Mouse (Mus musculus): ENCODE measurements around the gene Ldlr. TPM values are rescaled to one million over a fixed set of nuclear protein-coding genes. Genes with fewer than 3 reads are reported as not detected.
"Not testable (repeated sequence)": the region's sequence is repeated elsewhere in the genome, so short reads cannot be mapped to it uniquely, and the experiment has no call there.

Gene Ldlr
- polyA plus RNA-seq, 1 experiment from 2014 or later: 52.2 TPM

DNA sequence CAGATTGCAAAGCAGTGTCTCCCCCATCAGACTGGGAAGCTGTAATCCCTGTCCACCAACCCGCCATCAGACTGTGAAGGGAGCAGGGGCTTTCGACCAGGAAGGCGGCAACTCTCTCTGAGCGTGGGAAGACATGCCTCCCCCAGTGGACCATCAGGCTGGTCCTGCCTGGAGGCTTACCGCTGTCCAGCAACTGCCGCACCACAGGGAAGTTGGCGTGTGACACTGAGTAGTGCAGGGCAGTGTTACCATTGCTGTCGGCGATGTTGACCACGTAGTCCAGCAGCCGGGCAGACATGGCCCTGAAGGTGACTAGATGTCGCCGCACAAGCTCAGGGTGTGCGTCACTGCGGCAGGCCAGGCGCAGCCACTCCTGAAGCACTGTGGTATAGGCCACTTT, 51.1 kb downstream of the Ldlr start:
- peaks cover 45% of the 10 kb centered on the region for H3K36me3 ChIP-seq (ENCODE audit: insufficient read depth, low read length)
- no peak overlapping the region for H3K4me2 ChIP-seq (replicated peaks; ENCODE audit: low read depth, low read length)
- H3K4me3 ChIP-seq (ENCODE audit: low read depth, low read length): no peak overlapping the region
- 93% methylated on average over 16 of the region's 16 CpGs for WGBS
- H3K27ac ChIP-seq (ENCODE audit: low read length): no peak overlapping the region
- no peak overlapping the region for H3K9ac ChIP-seq (replicated peaks; ENCODE audit: low read depth)
- no peak for ATAC-seq
- no peak for DNase-seq (ENCODE audit: low spot score)
- no peak for TF ChIP-seq EP300 (IDR thresholded peaks at IDR 0.05)
- no peak for TF ChIP-seq CTCF (IDR thresholded peaks at IDR 0.05)
- no peaks in the 10 kb centered on the region for H3K9me3 ChIP-seq (ENCODE audit: low read length)
- H3K27me3 ChIP-seq (replicated peaks; ENCODE audit: insufficient read depth, low read length): no peaks in the 10 kb centered on the region
- H3K4me1 ChIP-seq (ENCODE audit: insufficient read depth, low read depth, low read length): peaks cover 5% of the 10 kb centered on the region; the same call in 1 of the 2 replicates

GRCm38 (mm10) chr9:21777726-21778125, 54.4 kb downstream of the Ldlr start:
- DNase-seq (ENCODE audit: low spot score) (no peak), ATAC-seq (no peak)
- Histone ChIP-seq H3K4me2 (replicated peaks; ENCODE audit: low read depth, low read length) (no peak overlapping the region), H3K4me1 (ENCODE audit: insufficient read depth, low read depth, low read length) (no peaks in the 10 kb centered on the region), H3K27ac (ENCODE audit: low read length) (no peak overlapping the region), H3K9me3 (ENCODE audit: low read length) (no peaks in the 10 kb centered on the region), H3K4me3 (ENCODE audit: low read depth, low read length) (no peak overlapping the region), H3K27me3 (replicated peaks; ENCODE audit: insufficient read depth, low read length) (no peaks in the 10 kb centered on the region), H3K36me3 (ENCODE audit: insufficient read depth, low read length) (peaks cover 46% of the 10 kb centered on the region), H3K9ac (replicated peaks; ENCODE audit: low read depth) (no peak overlapping the region)
- WGBS: 74% methylated on average over 3 of the region's 3 CpGs
- TF ChIP-seq CTCF (IDR thresholded peaks at IDR 0.05) (no peak), EP300 (IDR thresholded peaks at IDR 0.05) (no peak)

- Histone ChIP-seq H3K36me3 (ENCODE audit: insufficient read depth, low read length) (peaks cover 29% of the 10 kb centered on the region), H3K27me3 (replicated peaks; ENCODE audit: insufficient read depth, low read length) (no peaks in the 10 kb centered on the region), H3K4me3 (ENCODE audit: low read depth, low read length) (no peak overlapping the region), H3K4me2 (replicated peaks; ENCODE audit: low read depth, low read length) (no peak overlapping the region), H3K4me1 (ENCODE audit: insufficient read depth, low read depth, low read length) (peaks cover 4% of the 10 kb centered on the region; the same call in 1 of the 2 replicates), H3K27ac (ENCODE audit: low read length) (peak overlapping the region; percentile 54; the same call in 1 of the 2 replicates), H3K9me3 (ENCODE audit: low read length) (no peaks in the 10 kb centered on the region), H3K9ac (replicated peaks; ENCODE audit: low read depth) (no peak overlapping the region)
- 60% methylated on average over 15 of the region's 15 CpGs for WGBS
- no peak for ATAC-seq
- no peak for DNase-seq (ENCODE audit: low spot score)
- TF ChIP-seq CTCF (IDR thresholded peaks at IDR 0.05): no peak
- TF ChIP-seq EP300 (IDR thresholded peaks at IDR 0.05): no peak
These were observed 58.6 kb downstream of the Ldlr start for GRCm38 (mm10) chr9:21781657-21782468.

GRCm38 (mm10) chr9:21784517-21785307, 61.4 kb downstream of the Ldlr start:
- Histone ChIP-seq H3K4me1 (ENCODE audit: insufficient read depth, low read depth, low read length) (peaks cover 4% of the 10 kb centered on the region; the same call in 1 of the 2 replicates), H3K27me3 (replicated peaks; ENCODE audit: insufficient read depth, low read length) (no peaks in the 10 kb centered on the region), H3K9me3 (ENCODE audit: low read length) (no peaks in the 10 kb centered on the region), H3K36me3 (ENCODE audit: insufficient read depth, low read length) (peaks cover 11% of the 10 kb centered on the region), H3K4me2 (replicated peaks; ENCODE audit: low read depth, low read length) (no peak overlapping the region), H3K9ac (replicated peaks; ENCODE audit: low read depth) (no peak overlapping the region), H3K4me3 (ENCODE audit: low read depth, low read length) (no peak overlapping the region), H3K27ac (ENCODE audit: low read length) (peak overlapping the region; percentile 92)
- peak; percentile 95 for TF ChIP-seq EP300 (IDR thresholded peaks at IDR 0.05)
- peak; percentile 24; the same call in 1 of the 2 replicates for TF ChIP-seq CTCF (IDR thresholded peaks at IDR 0.05)
- 54% methylated on average over 7 of the region's 7 CpGs for WGBS
- ATAC-seq: peak; percentile 95
- DNase-seq (ENCODE audit: low spot score): peak; percentile 93

- 76% methylated on average over 1 of the region's 2 CpGs for WGBS
- H3K9me3 ChIP-seq (ENCODE audit: low read length); H3K9ac ChIP-seq (replicated peaks; ENCODE audit: low read depth); DNase-seq (ENCODE audit: low spot score); H3K36me3 ChIP-seq (ENCODE audit: insufficient read depth, low read length); ATAC-seq; H3K4me2 ChIP-seq (replicated peaks; ENCODE audit: low read depth, low read length); H3K4me3 ChIP-seq (ENCODE audit: low read depth, low read length); H3K4me1 ChIP-seq (ENCODE audit: insufficient read depth, low read depth, low read length); H3K27me3 ChIP-seq (replicated peaks; ENCODE audit: insufficient read depth, low read length): not testable (repeated sequence)
- H3K27ac ChIP-seq (ENCODE audit: low read length): peak overlapping the region; percentile 92
These were observed 63.0 kb downstream of the Ldlr start for GRCm38 (mm10) chr9:21786309-21786708.

GRCm38 (mm10) chr9:21786906-21787305, 63.6 kb downstream of the Ldlr start:
- H3K36me3 ChIP-seq (ENCODE audit: insufficient read depth, low read length): peaks cover 7% of the 10 kb centered on the region; the same call in 1 of the 2 replicates
- H3K27me3 ChIP-seq (replicated peaks; ENCODE audit: insufficient read depth, low read length): no peaks in the 10 kb centered on the region
- TF ChIP-seq EP300 (IDR thresholded peaks at IDR 0.05) (no peak), CTCF (IDR thresholded peaks at IDR 0.05) (peak; percentile 85)
- no peak overlapping the region for H3K4me2 ChIP-seq (replicated peaks; ENCODE audit: low read depth, low read length)
- WGBS: 10% methylated on average over 6 of the region's 6 CpGs
- no peak overlapping the region for H3K9ac ChIP-seq (replicated peaks; ENCODE audit: low read depth)
- no peak overlapping the region for H3K4me3 ChIP-seq (ENCODE audit: low read depth, low read length)
- no peak for ATAC-seq
- peak; percentile 79 for DNase-seq (ENCODE audit: low spot score)
- peaks cover 11% of the 10 kb centered on the region; the same call in 1 of the 2 replicates for H3K4me1 ChIP-seq (ENCODE audit: insufficient read depth, low read depth, low read length)
- no peaks in the 10 kb centered on the region for H3K9me3 ChIP-seq (ENCODE audit: low read length)
- peak overlapping the region; percentile 91 for H3K27ac ChIP-seq (ENCODE audit: low read length)

Measured in lung, postnatal 0 days (tissue).